Mouse (Mus musculus) CH12.LX (cell line): ENCODE measurements around the gene Oxtr. TPM values are rescaled to one million over a fixed set of nuclear protein-coding genes. Genes with fewer than 3 reads are reported as not detected.

Experiments used
- DNase-seq: peaks from one replicate; pipeline ENCODE4 v3.0.0-alpha.2; 2013; ENCODE audit errors: extremely low read depth
- H3K27ac ChIP-seq: 2 replicates; pipeline ENCODE4 v1.5.1; 2012; ENCODE audit warnings: low read depth, mild to moderate bottlenecking, control low read depth, moderate library complexity; ENCODE audit not compliant: insufficient read depth
- H3K27me3 ChIP-seq: replicated peaks from 2 replicates; pipeline ENCODE3; 2012; ENCODE audit warnings: inconsistent platforms
- H3K36me3 ChIP-seq, 2 experiments: replicated peaks in 1 of 2; 2 replicates each; pipeline versions ENCODE3 to v1.6.1; 2012; ENCODE audit warnings: inconsistent platforms in 1 of 2, low read length in 1 of 2, mild to moderate bottlenecking in 1 of 2, mixed read lengths in 1 of 2, moderate library complexity in 1 of 2; ENCODE audit not compliant: control insufficient read depth in 1 of 2, insufficient read depth in 1 of 2
- H3K4me1 ChIP-seq, 2 experiments: 2 replicates each; pipeline ENCODE4 v1.6.1; 2012; ENCODE audit warnings: inconsistent platforms in 1 of 2, moderate library complexity in 1 of 2; ENCODE audit not compliant: insufficient read depth in 2 of 2, control insufficient read depth in 1 of 2
- H3K4me2 ChIP-seq: 2 replicates; pipeline ENCODE4 v1.6.1; 2012; ENCODE audit warnings: low read depth, mild to moderate bottlenecking, control low read depth; ENCODE audit not compliant: poor library complexity, insufficient read depth, severe bottlenecking
- H3K4me3 ChIP-seq, 3 experiments: fragments of 150-350 bp in 1 of 3; sonication (generic) in 1 of 3; replicated peaks in 1 of 3; 2 replicates each; pipeline versions ENCODE3 to v1.5.1; 2011 to 2012; ENCODE audit warnings: low read depth in 2 of 3, low read length in 2 of 3, mild to moderate bottlenecking in 2 of 3, moderate library complexity in 2 of 3, control low read depth in 1 of 3, improper control_type of control experiment in 1 of 3, inconsistent platforms in 1 of 3, mixed read lengths in 1 of 3; ENCODE audit not compliant: poor library complexity in 1 of 3
- H3K79me2 ChIP-seq: replicated peaks from 2 replicates; pipeline ENCODE4 v1.6.1; 2012; ENCODE audit warnings: mild to moderate bottlenecking, moderate library complexity; ENCODE audit not compliant: control insufficient read depth, poor library complexity, insufficient read depth, severe bottlenecking; ENCODE audit errors: extremely low read depth
- H3K9ac ChIP-seq: 2 replicates; pipeline ENCODE4 v1.6.1; 2012; ENCODE audit warnings: low read depth, mild to moderate bottlenecking, control low read depth, moderate library complexity; ENCODE audit not compliant: insufficient read depth
- H3K9me3 ChIP-seq: replicated peaks from 2 replicates; pipeline ENCODE3; 2012; ENCODE audit warnings: low read length, inconsistent platforms, mixed read lengths
- CTCF ChIP-seq, 2 experiments: IDR thresholded peaks in 1 of 2; conservative IDR thresholded peaks in 1 of 2; 2 replicates each; pipeline ENCODE4 v1.5.1; 2011 to 2012; ENCODE audit warnings: low read depth in 2 of 2, low read length in 2 of 2, improper control_type of control experiment in 1 of 2, inconsistent platforms in 1 of 2, mild to moderate bottlenecking in 1 of 2, moderate library complexity in 1 of 2
- E2F4 ChIP-seq: IDR thresholded peaks from 2 replicates; pipeline ENCODE4 v1.6.1; 2011; ENCODE audit warnings: low read depth, low read length, improper control_type of control experiment; ENCODE audit not compliant: insufficient replicate concordance
- ELF1 ChIP-seq: IDR thresholded peaks from 2 replicates; pipeline ENCODE4 v1.6.1; 2014; ENCODE audit warnings: low read depth, mild to moderate bottlenecking, inconsistent platforms, low read length, improper control_type of control experiment
- EP300 ChIP-seq: IDR thresholded peaks from 2 replicates; pipeline ENCODE4 v1.6.1; 2011; ENCODE audit warnings: low read length, improper control_type of control experiment
- ETS1 ChIP-seq: conservative IDR thresholded peaks from 2 replicates; pipeline ENCODE4 v1.6.1; 2012; ENCODE audit warnings: low read depth, mild to moderate bottlenecking, inconsistent platforms, low read length, improper control_type of control experiment, moderate library complexity
- GABPA ChIP-seq: IDR thresholded peaks from 2 replicates; pipeline ENCODE4 v1.6.1; 2012; ENCODE audit warnings: low read depth, low read length, improper control_type of control experiment, inconsistent platforms; ENCODE audit not compliant: insufficient replicate concordance
- JUND ChIP-seq: conservative IDR thresholded peaks from 2 replicates; pipeline ENCODE4 v1.6.1; 2011; ENCODE audit warnings: low read depth, low read length, improper control_type of control experiment
- MAFK ChIP-seq: IDR thresholded peaks from 2 replicates; pipeline ENCODE4 v1.6.1; 2011; ENCODE audit warnings: low read length, improper control_type of control experiment; ENCODE audit not compliant: insufficient replicate concordance
- MAX ChIP-seq: IDR thresholded peaks from 2 replicates; pipeline ENCODE4 v1.6.1; 2011; ENCODE audit warnings: low read length, improper control_type of control experiment
- MXI1 ChIP-seq: IDR thresholded peaks from 2 replicates; pipeline ENCODE4 v1.6.1; 2011; ENCODE audit warnings: mild to moderate bottlenecking, low read depth, low read length, improper control_type of control experiment
- MYC ChIP-seq: IDR thresholded peaks from 2 replicates; pipeline ENCODE4 v1.6.1; 2011; ENCODE audit warnings: low read depth, mild to moderate bottlenecking, improper control_type of control experiment, low read length
- POLR2A ChIP-seq: IDR thresholded peaks from 2 replicates; pipeline ENCODE4 v1.6.1; 2011; ENCODE audit warnings: low read depth, mild to moderate bottlenecking, improper control_type of control experiment, low read length
- RAD21 ChIP-seq: IDR thresholded peaks from 2 replicates; pipeline ENCODE4 v1.6.1; 2011; ENCODE audit warnings: low read depth, mild to moderate bottlenecking, low read length, improper control_type of control experiment, moderate library complexity
- SIN3A ChIP-seq: IDR thresholded peaks from 2 replicates; pipeline ENCODE4 v1.6.1; 2012; ENCODE audit warnings: low read length, improper control_type of control experiment, inconsistent platforms
- SMC3 ChIP-seq: IDR thresholded peaks from 2 replicates; pipeline ENCODE4 v1.6.1; 2011; ENCODE audit warnings: low read depth, low read length, improper control_type of control experiment
- TBP ChIP-seq: conservative IDR thresholded peaks from 2 replicates; pipeline ENCODE4 v1.6.1; 2011; ENCODE audit warnings: low read depth, low read length, improper control_type of control experiment
- USF1 ChIP-seq: IDR thresholded peaks from 2 replicates; pipeline ENCODE4 v1.6.1; 2014; ENCODE audit warnings: low read depth, mild to moderate bottlenecking, inconsistent platforms, low read length, improper control_type of control experiment
- USF2 ChIP-seq: conservative IDR thresholded peaks from 2 replicates; pipeline ENCODE4 v1.6.1; 2011; ENCODE audit warnings: low read depth, low read length, improper control_type of control experiment
- ZC3H11A ChIP-seq: IDR thresholded peaks from 2 replicates; pipeline ENCODE4 v1.6.1; 2012; ENCODE audit warnings: low read depth, mild to moderate bottlenecking, inconsistent platforms, low read length, improper control_type of control experiment
- dilution Hi-C: fragments of 300-500 bp; cut with MboI; formaldehyde crosslinking; loops from 2 replicates; pipeline ENCODE4 v1.14.3; 2020; ENCODE audit warnings: low sequenced_read_pairs; ENCODE audit not compliant: extremely low pct_unique_long_range_greater_than_20kb, extremely low pct_ligation_motif_present
- in situ Hi-C: fragments of 300-500 bp; cut with MboI; formaldehyde crosslinking; loops from 3 replicates; pipeline ENCODE4 v1.14.3; 2019; ENCODE audit warnings: low sequenced_read_pairs, low pct_ligation_motif_present, low pct_unique_long_range_greater_than_20kb, mixed read lengths
- polyA plus RNA-seq: library from polyadenylated mRNA; unstranded; fragments of >175 nt; gene quantifications from 2 replicates; pipeline ENCODE4 v1.2.1, GENCODE M21; 2012; ENCODE audit warnings: low read depth; ENCODE audit not compliant: insufficient read length
- total RNA-seq, 2 experiments: library from RNA; depleted of rRNA; stranded (reverse); fragments of 300-350 nt in 1 of 2; fragments of >200 nt in 1 of 2; gene quantifications; 2 replicates each; pipeline ENCODE4 v1.2.3; 2012 to 2014

Oxtr gene
- total and polyA plus RNA-seq, 3 experiments: not detected

- Histone ChIP-seq H3K9me3 (peaks cover 7% of the 10 kb centered on the region), H3K4me2 (no peak overlapping the region), H3K79me2 (no peaks in the 10 kb centered on the region), H3K27me3 (peaks cover 8% of the 10 kb centered on the region), H3K9ac (no peak overlapping the region), H3K4me1 (no peaks in the 10 kb centered on the region), H3K27ac (no peak overlapping the region), H3K4me3 (no peak overlapping the region), H3K36me3 (no peaks in the 10 kb centered on the region)
- dilution Hi-C loops (no loop called here), in situ Hi-C loops (no loop called here)
- TF ChIP-seq MYC: no peak
- TF ChIP-seq SMC3: no peak
- no peak for DNase-seq
These were observed 4.9 kb upstream of the Oxtr start for GRCm38 (mm10) chr6:112494620-112495081.

GRCm38 (mm10) chr6:112493371-112493770 is 3.6 kb upstream of the Oxtr start:
- Histone ChIP-seq H3K79me2 (no peaks in the 10 kb centered on the region), H3K27ac (no peak overlapping the region), H3K4me3 (no peak overlapping the region), H3K9me3 (peaks cover 16% of the 10 kb centered on the region), H3K4me1 (no peaks in the 10 kb centered on the region), H3K9ac (no peak overlapping the region), H3K4me2 (no peak overlapping the region), H3K36me3 (no peaks in the 10 kb centered on the region), H3K27me3 (peaks cover 8% of the 10 kb centered on the region)
- in situ Hi-C loops: no loop called here
- dilution Hi-C loops: no loop called here
- TF ChIP-seq TBP (no peak), USF2 (no peak), MXI1 (no peak), E2F4 (no peak), MAX (no peak), EP300 (no peak)
- no peak for DNase-seq

GRCm38 (mm10) chr6:112492656-112493055 is 2.9 kb upstream of the Oxtr start:
- peaks cover 12% of the 10 kb centered on the region for H3K27me3 ChIP-seq
- TF ChIP-seq E2F4 (no peak), MYC (no peak), POLR2A (no peak), GABPA (no peak), ZC3H11A (no peak), ELF1 (no peak), JUND (no peak), ETS1 (no peak), CTCF (conservative IDR thresholded peaks at IDR 0.05 in 1 of 2, IDR thresholded peaks at IDR 0.05 in 1 of 2; ENCODE audit: low read depth in 2 of 2, low read length in 2 of 2) (no peak), MAFK (no peak), SIN3A (no peak), USF1 (no peak), MAX (no peak), RAD21 (no peak)

More at GRCm38 (mm10) chr6:112492656-112493055, 2.9 kb upstream of the Oxtr start:
- dilution Hi-C loops (no loop called here), in situ Hi-C loops (no loop called here)
- Histone ChIP-seq H3K79me2 (no peaks in the 10 kb centered on the region), H3K36me3 (no peaks in the 10 kb centered on the region), H3K27ac (no peak overlapping the region), H3K9me3 (peaks cover 16% of the 10 kb centered on the region), H3K9ac (no peak overlapping the region), H3K4me2 (no peak overlapping the region), H3K4me1 (no peaks in the 10 kb centered on the region), H3K4me3 (no peak overlapping the region)
- DNase-seq: no peak
